Mouse (Mus musculus): Measurements from ENCODE around the gene Herc3. TPM values are rescaled to one million over a fixed set of nuclear protein-coding genes. Genes with fewer than 3 reads are reported as not detected.

The Herc3 gene
- polyA plus RNA-seq, 1 experiment from 2014 or later, result 9.8 TPM

DNA sequence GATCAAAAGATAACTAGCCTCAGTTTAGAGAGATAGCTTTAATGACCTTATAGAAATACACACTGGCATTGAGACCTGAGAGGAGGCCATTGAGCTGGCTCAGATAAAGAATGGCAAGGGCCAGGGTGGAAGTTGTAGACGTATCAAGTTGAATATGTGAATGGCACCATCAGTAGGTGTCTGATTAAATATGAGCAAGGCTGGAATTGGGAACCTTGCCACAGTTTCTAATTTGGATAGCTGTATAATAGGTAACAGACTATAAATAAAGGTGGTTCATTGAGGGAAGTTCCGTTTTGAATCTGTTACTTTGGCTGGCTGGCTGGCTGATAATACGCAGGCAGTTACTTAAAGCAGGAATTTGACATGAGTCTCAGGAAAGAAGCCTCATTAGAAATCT is 65.4 kb downstream of the Herc3 start:
- no peak for DNase-seq (ENCODE audit: low spot score)
- Histone ChIP-seq H3K9me3 (ENCODE audit: control insufficient read depth, low read length) (no peaks in the 10 kb centered on the region), H3K27me3 (replicated peaks; ENCODE audit: control insufficient read depth, insufficient read depth, low read length) (no peaks in the 10 kb centered on the region), H3K27ac (ENCODE audit: low read depth) (no peak overlapping the region), H3K9ac (ENCODE audit: low read length) (no peak overlapping the region), H3K4me2 (ENCODE audit: low read length) (no peak overlapping the region), H3K4me1 (replicated peaks; ENCODE audit: control insufficient read depth, insufficient read depth, low read length) (no peaks in the 10 kb centered on the region), H3K4me3 (ENCODE audit: low read depth, low read length) (no peak overlapping the region), H3K36me3 (ENCODE audit: control insufficient read depth, insufficient read depth, low read length) (0 out of 2 replicates have a peak, but pooled peaks cover 3% of the 10 kb centered on the region)
- ATAC-seq (replicated peaks; ENCODE audit: low FRiP score, low TSS enrichment, low read depth), result no peak
- WGBS, result 84% methylated on average over 3 of the region's 3 CpGs

GRCm38 (mm10) chr6:58899076-58899475 is 67.8 kb downstream of the Herc3 start:
- ATAC-seq (replicated peaks; ENCODE audit: low FRiP score, low TSS enrichment, low read depth) (no peak), DNase-seq (ENCODE audit: low spot score) (no peak)
- Histone ChIP-seq H3K36me3 (ENCODE audit: control insufficient read depth, insufficient read depth, low read length) (0 out of 2 replicates have a peak, but pooled peaks cover 3% of the 10 kb centered on the region), H3K4me1 (replicated peaks; ENCODE audit: control insufficient read depth, insufficient read depth, low read length) (no peaks in the 10 kb centered on the region), H3K4me3 (ENCODE audit: low read depth, low read length) (no peak overlapping the region), H3K9ac (ENCODE audit: low read length) (no peak overlapping the region), H3K9me3 (ENCODE audit: control insufficient read depth, low read length) (no peaks in the 10 kb centered on the region), H3K27me3 (replicated peaks; ENCODE audit: control insufficient read depth, insufficient read depth, low read length) (no peaks in the 10 kb centered on the region), H3K27ac (ENCODE audit: low read depth) (no peak overlapping the region), H3K4me2 (ENCODE audit: low read length) (no peak overlapping the region)
- WGBS, result 88% methylated on average over 3 of the region's 3 CpGs

- no peak overlapping the region for H3K4me2 ChIP-seq (ENCODE audit: low read length)
- H3K9ac ChIP-seq (ENCODE audit: low read length), result no peak overlapping the region
- no peaks in the 10 kb centered on the region for H3K9me3 ChIP-seq (ENCODE audit: control insufficient read depth, low read length)
- no peak overlapping the region for H3K27ac ChIP-seq (ENCODE audit: low read depth)
- H3K4me1 ChIP-seq (replicated peaks; ENCODE audit: control insufficient read depth, insufficient read depth, low read length), result no peaks in the 10 kb centered on the region
- 65% methylated on average over 7 of the region's 7 CpGs for whole genome bisulfite sequencing
- no peaks in the 10 kb centered on the region for H3K27me3 ChIP-seq (replicated peaks; ENCODE audit: control insufficient read depth, insufficient read depth, low read length)
- ATAC-seq (replicated peaks; ENCODE audit: low FRiP score, low TSS enrichment, low read depth) (no peak), DNase-seq (ENCODE audit: low spot score) (no peak)
- no peaks in the 10 kb centered on the region for H3K36me3 ChIP-seq (ENCODE audit: control insufficient read depth, insufficient read depth, low read length)
- no peak overlapping the region for H3K4me3 ChIP-seq (ENCODE audit: low read depth, low read length)
Measured at GRCm38 (mm10) chr6:58900536-58900935, 69.3 kb downstream of the Herc3 start.

DNA sequence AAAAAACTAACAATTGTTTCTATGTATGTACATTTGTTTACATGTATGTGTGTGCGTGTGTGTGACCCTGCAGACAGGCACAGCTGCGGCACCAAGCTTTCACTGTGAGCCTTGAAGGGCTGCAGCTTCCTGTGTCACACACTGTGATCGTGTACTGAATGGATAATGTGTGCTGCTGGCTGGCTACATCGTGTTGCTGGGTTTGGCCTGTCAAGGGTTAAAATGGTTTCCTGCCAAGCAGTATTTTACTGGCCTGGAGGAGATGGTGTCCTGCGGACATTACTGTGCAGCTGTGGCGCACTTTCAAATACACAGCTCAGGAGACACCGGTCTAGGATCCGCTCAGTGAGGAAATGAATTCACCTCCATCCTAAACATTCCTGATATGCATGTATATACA is 71.9 kb downstream of the Herc3 start:
- Histone ChIP-seq H3K4me2 (ENCODE audit: low read length) (peak overlapping the region; percentile 9; the same call in 1 of the 2 replicates), H3K4me3 (ENCODE audit: low read depth, low read length) (no peak overlapping the region), H3K27me3 (replicated peaks; ENCODE audit: control insufficient read depth, insufficient read depth, low read length) (no peaks in the 10 kb centered on the region), H3K36me3 (ENCODE audit: control insufficient read depth, insufficient read depth, low read length) (no peaks in the 10 kb centered on the region), H3K4me1 (replicated peaks; ENCODE audit: control insufficient read depth, insufficient read depth, low read length) (no peaks in the 10 kb centered on the region), H3K9ac (ENCODE audit: low read length) (no peak overlapping the region), H3K27ac (ENCODE audit: low read depth) (no peak overlapping the region), H3K9me3 (ENCODE audit: control insufficient read depth, low read length) (peaks cover 20% of the 10 kb centered on the region)
- DNase-seq (ENCODE audit: low spot score), result no peak
- ATAC-seq (replicated peaks; ENCODE audit: low FRiP score, low TSS enrichment, low read depth), result peak; percentile 50; the same call in 1 of the 2 replicates
- 32% methylated on average over 8 of the region's 8 CpGs for WGBS

- Histone ChIP-seq H3K27ac (ENCODE audit: low read depth) (no peak overlapping the region), H3K4me3 (ENCODE audit: low read depth, low read length) (no peak overlapping the region), H3K4me2 (ENCODE audit: low read length) (no peak overlapping the region), H3K36me3 (ENCODE audit: control insufficient read depth, insufficient read depth, low read length) (no peaks in the 10 kb centered on the region), H3K9me3 (ENCODE audit: control insufficient read depth, low read length) (peaks cover 20% of the 10 kb centered on the region), H3K4me1 (replicated peaks; ENCODE audit: control insufficient read depth, insufficient read depth, low read length) (no peaks in the 10 kb centered on the region), H3K27me3 (replicated peaks; ENCODE audit: control insufficient read depth, insufficient read depth, low read length) (no peaks in the 10 kb centered on the region), H3K9ac (ENCODE audit: low read length) (no peak overlapping the region)
- 56% methylated on average over 3 of the region's 3 CpGs for WGBS
- no peak for DNase-seq (ENCODE audit: low spot score)
- ATAC-seq (replicated peaks; ENCODE audit: low FRiP score, low TSS enrichment, low read depth), result no peak
Measured at GRCm38 (mm10) chr6:58904551-58904950, 73.3 kb downstream of the Herc3 start.

DNA sequence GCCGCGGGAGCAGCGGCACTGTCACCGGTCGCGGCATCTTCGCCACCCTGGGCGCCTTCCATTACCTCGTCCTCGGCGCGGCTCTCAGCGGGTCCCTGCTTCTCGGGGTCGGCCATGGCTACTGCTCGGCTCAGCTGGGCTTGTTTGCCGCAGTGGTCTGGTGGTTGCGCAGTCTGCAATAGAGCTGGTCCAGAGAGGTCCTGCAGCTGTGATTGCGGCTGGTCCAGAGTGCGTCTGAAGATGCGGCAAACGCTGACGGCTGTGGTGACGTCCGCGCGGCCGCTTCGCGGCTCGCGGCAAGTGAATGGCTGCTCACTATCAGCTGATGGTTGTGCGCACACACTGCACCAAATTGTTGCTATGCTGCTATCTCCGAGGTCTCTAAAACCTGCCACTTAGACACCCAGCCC is 75.6 kb downstream of the Herc3 start, which contains the start of gene Nap1l5:
TSS of gene Nap1l5 (minus strand) at position 225 of the 410 bp plus-strand sequence.
- DNase-seq (ENCODE audit: low spot score) (peak; percentile 70), ATAC-seq (replicated peaks; ENCODE audit: low FRiP score, low TSS enrichment, low read depth) (peak; percentile 57)
- Histone ChIP-seq H3K27me3 (replicated peaks; ENCODE audit: control insufficient read depth, insufficient read depth, low read length) (no peaks in the 10 kb centered on the region), H3K9me3 (ENCODE audit: control insufficient read depth, low read length) (peaks cover 20% of the 10 kb centered on the region), H3K27ac (ENCODE audit: low read depth) (no peak within 1 kb of the TSS), H3K4me1 (replicated peaks; ENCODE audit: control insufficient read depth, insufficient read depth, low read length) (no peaks in the 10 kb centered on the region), H3K4me3 (ENCODE audit: low read depth, low read length) (peak within 1 kb of the TSS; percentile 37), H3K36me3 (ENCODE audit: control insufficient read depth, insufficient read depth, low read length) (no peaks in the 10 kb centered on the region), H3K4me2 (ENCODE audit: low read length) (peak within 1 kb of the TSS; percentile 55), H3K9ac (ENCODE audit: low read length) (no peak within 1 kb of the TSS)
- WGBS, result 55% methylated on average over 34 of the region's 34 CpGs

GRCm38 (mm10) chr6:58907336-58907735 is 76.1 kb downstream of the Herc3 start:
- Histone ChIP-seq H3K4me1 (replicated peaks; ENCODE audit: control insufficient read depth, insufficient read depth, low read length) (no peaks in the 10 kb centered on the region), H3K27ac (ENCODE audit: low read depth) (no peak overlapping the region), H3K4me3 (ENCODE audit: low read depth, low read length) (no peak overlapping the region), H3K27me3 (replicated peaks; ENCODE audit: control insufficient read depth, insufficient read depth, low read length) (no peaks in the 10 kb centered on the region), H3K9me3 (ENCODE audit: control insufficient read depth, low read length) (peaks cover 20% of the 10 kb centered on the region), H3K9ac (ENCODE audit: low read length) (no peak overlapping the region), H3K4me2 (ENCODE audit: low read length) (peak overlapping the region; percentile 55), H3K36me3 (ENCODE audit: control insufficient read depth, insufficient read depth, low read length) (no peaks in the 10 kb centered on the region)
- 83% methylated on average over 8 of the region's 8 CpGs for WGBS
- no peak for DNase-seq (ENCODE audit: low spot score)
- no peak for ATAC-seq (replicated peaks; ENCODE audit: low FRiP score, low TSS enrichment, low read depth)

- no peak for ATAC-seq (replicated peaks; ENCODE audit: low FRiP score, low TSS enrichment, low read depth)
Measured at GRCm38 (mm10) chr6:58907791-58908190, 76.5 kb downstream of the Herc3 start.

GRCm38 (mm10) chr6:58912842-58913241 is 81.6 kb downstream of the Herc3 start:
- no peak overlapping the region for H3K9ac ChIP-seq (ENCODE audit: low read length)
- H3K9me3 ChIP-seq (ENCODE audit: control insufficient read depth, low read length), result peaks cover under 1% of the 10 kb centered on the region; the same call in 1 of the 2 replicates
- H3K4me3 ChIP-seq (ENCODE audit: low read depth, low read length), result no peak overlapping the region
- no peaks in the 10 kb centered on the region for H3K36me3 ChIP-seq (ENCODE audit: control insufficient read depth, insufficient read depth, low read length)
- no peak for DNase-seq (ENCODE audit: low spot score)
- H3K4me1 ChIP-seq (replicated peaks; ENCODE audit: control insufficient read depth, insufficient read depth, low read length), result no peaks in the 10 kb centered on the region
- H3K27ac ChIP-seq (ENCODE audit: low read depth), result no peak overlapping the region; the same call in 1 of the 2 replicates
- no peak for ATAC-seq (replicated peaks; ENCODE audit: low FRiP score, low TSS enrichment, low read depth)
- 62% methylated on average over 5 of the region's 5 CpGs for WGBS
- no peaks in the 10 kb centered on the region for H3K27me3 ChIP-seq (replicated peaks; ENCODE audit: control insufficient read depth, insufficient read depth, low read length)
- no peak overlapping the region for H3K4me2 ChIP-seq (ENCODE audit: low read length)

More at GRCm38 (mm10) chr6:58907791-58908190, 76.5 kb downstream of the Herc3 start:
- Histone ChIP-seq H3K36me3 (ENCODE audit: control insufficient read depth, insufficient read depth, low read length) (no peaks in the 10 kb centered on the region), H3K9me3 (ENCODE audit: control insufficient read depth, low read length) (peaks cover 20% of the 10 kb centered on the region), H3K4me3 (ENCODE audit: low read depth, low read length) (no peak overlapping the region), H3K4me2 (ENCODE audit: low read length) (no peak overlapping the region), H3K27me3 (replicated peaks; ENCODE audit: control insufficient read depth, insufficient read depth, low read length) (no peaks in the 10 kb centered on the region), H3K27ac (ENCODE audit: low read depth) (no peak overlapping the region), H3K4me1 (replicated peaks; ENCODE audit: control insufficient read depth, insufficient read depth, low read length) (no peaks in the 10 kb centered on the region), H3K9ac (ENCODE audit: low read length) (no peak overlapping the region)
- DNase-seq (ENCODE audit: low spot score), result no peak
- 75% methylated on average over 2 of the region's 2 CpGs for WGBS

Data from intestine, embryonic 14.5 days (tissue).